Mouse (Mus musculus) heart, embryonic 10.5 days (tissue): ENCODE measurements around the gene Mttp. TPM values are rescaled to one million over a fixed set of nuclear protein-coding genes. Genes with fewer than 3 reads are reported as not detected.
A peak's percentile ranks its signal among the peaks of the same experiment; 100 is the strongest.

ENCODE experiments used
- DNase-seq: peaks from one replicate; pipeline ENCODE4 v3.0.0-alpha.2; 2017; ENCODE audit warnings: low spot score
- H3K27ac ChIP-seq: fragments of 300-500 bp; sonication (generic); 2 replicates; pipeline ENCODE4 v1.5.1; 2016; ENCODE audit warnings: mild to moderate bottlenecking
- H3K27me3 ChIP-seq: fragments of 300-500 bp; sonication (generic); 2 replicates; pipeline ENCODE4 v1.6.1; 2016; ENCODE audit warnings: mild to moderate bottlenecking; ENCODE audit not compliant: poor library complexity, insufficient read depth, severe bottlenecking
- H3K36me3 ChIP-seq: fragments of 300-500 bp; sonication (generic); 2 replicates; pipeline ENCODE4 v1.6.1; 2016; ENCODE audit warnings: mild to moderate bottlenecking, moderate library complexity
- H3K4me1 ChIP-seq: fragments of 300-500 bp; sonication (generic); 2 replicates; pipeline ENCODE4 v1.6.1; 2016; ENCODE audit warnings: mild to moderate bottlenecking
- H3K4me3 ChIP-seq: fragments of 300-500 bp; sonication (generic); 2 replicates; pipeline ENCODE4 v1.5.1; 2016; ENCODE audit warnings: mild to moderate bottlenecking, moderate library complexity
- H3K9me3 ChIP-seq: fragments of 300-500 bp; sonication (generic); 2 replicates; pipeline ENCODE4 v1.6.1; 2016; ENCODE audit warnings: mild to moderate bottlenecking, moderate library complexity
- WGBS: fragments of 180-500 bp; shearing (Covaris S2); methylation state at CpG from one replicate; pipeline ENCODE4 v1.1.7; 2016; 5-methylcytosine and 5-hydroxymethylcytosine counted together
- polyA plus RNA-seq: library from polyadenylated mRNA; unstranded; fragments of >200 nt; fragmentation: Nextera tagmentation; extraction: Ambion mirVana; gene quantifications from 2 replicates; pipeline ENCODE4 v1.2.1, GENCODE M21; 2016

Mttp gene
- polyA plus RNA-seq, 1 experiment from 2014 or later: 19.0 TPM

DNA sequence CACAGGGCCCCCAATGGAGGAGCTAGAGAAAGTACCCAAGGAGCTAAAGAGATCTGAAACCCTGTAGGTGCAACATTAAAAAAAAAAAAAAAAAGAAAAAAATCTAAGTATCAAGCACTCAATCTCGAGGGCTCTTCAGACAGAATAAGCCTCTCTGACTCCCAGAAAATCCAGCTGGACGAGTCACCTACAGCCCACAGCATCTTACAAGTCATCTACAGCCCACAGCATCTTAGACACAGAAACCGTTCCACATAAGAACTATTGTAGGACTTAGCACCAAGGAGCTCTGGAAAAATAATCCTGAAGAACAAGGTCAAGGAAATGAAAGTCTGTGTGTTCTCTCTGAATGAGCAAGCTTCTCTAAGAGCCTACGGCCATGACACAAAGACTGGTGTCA lies 42.8 kb downstream of the Mttp start:
- 84% methylated on average over 4 of the region's 4 CpGs for WGBS
- Histone ChIP-seq H3K36me3 (no peaks in the 10 kb centered on the region; the same call in 1 of the 2 replicates), H3K4me3 (no peak overlapping the region), H3K9me3 (no peaks in the 10 kb centered on the region), H3K27ac (no peak overlapping the region), H3K4me1 (peaks cover 15% of the 10 kb centered on the region; the same call in 1 of the 2 replicates), H3K27me3 (no peaks in the 10 kb centered on the region)
- no peak for DNase-seq

DNA sequence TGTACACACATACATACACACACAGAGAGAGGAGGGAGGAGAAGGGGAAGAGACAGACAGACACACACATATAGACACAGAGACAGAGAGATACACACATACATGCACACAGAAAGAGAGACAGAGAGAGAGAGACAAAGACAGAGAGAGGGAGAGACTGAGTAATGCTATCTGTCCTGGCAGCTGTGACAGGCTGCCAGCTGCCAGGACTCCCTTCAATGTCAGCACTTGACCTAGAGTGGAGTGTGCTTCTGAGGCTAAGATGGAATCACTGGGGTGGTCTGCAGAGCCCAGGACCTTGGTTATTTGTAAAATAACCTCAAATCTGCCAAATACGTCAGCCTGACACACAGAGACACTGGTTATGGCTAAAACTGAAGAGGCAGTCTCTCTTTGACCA lies 47.0 kb downstream of the Mttp start:
- H3K36me3 ChIP-seq: no peaks in the 10 kb centered on the region
- DNase-seq: no peak
- H3K4me1 ChIP-seq: peaks cover 22% of the 10 kb centered on the region; the same call in 1 of the 2 replicates
- WGBS: 67% methylated on average over 1 of the region's 1 CpGs
- no peaks in the 10 kb centered on the region for H3K27me3 ChIP-seq
- peak overlapping the region; percentile 32; the same call in 1 of the 2 replicates for H3K27ac ChIP-seq
- H3K9me3 ChIP-seq: no peaks in the 10 kb centered on the region
- H3K4me3 ChIP-seq: no peak overlapping the region

DNA sequence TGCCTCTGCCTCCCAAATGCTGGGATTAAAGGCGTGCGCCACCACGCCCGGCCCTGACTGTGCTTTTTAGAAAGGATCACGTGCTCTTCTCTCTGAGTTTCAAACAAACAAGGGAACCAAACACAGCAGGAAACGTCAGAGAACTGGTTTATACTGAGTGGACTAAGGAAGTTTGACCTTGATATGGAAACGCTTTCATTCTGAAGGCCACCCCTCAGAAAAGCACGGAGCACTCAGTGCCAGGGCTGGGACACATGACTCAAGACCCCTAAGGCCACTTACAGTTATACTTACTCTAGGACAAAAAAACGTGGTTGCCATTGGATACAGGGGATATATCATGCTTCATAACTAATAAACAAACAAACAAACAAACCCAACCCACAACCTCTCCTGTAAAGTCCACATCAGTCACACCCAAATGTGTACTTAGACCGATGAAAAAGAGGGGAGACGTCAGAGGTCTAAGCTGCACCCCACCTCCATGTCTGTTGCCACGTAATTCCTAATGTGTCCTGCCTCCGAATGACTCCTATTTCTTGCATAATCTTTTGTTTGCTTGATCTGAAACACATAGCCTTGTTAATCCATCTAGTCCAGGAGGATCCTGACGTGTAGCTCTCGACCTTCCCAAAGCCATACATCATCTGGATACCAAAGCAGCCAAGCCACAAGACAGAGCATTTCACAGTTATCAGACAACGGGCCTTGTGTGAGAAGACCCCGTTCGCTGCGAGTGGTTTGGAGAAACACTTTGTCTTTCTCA lies 48.3 kb downstream of the Mttp start:
- Histone ChIP-seq H3K4me3 (no peak overlapping the region), H3K27me3 (no peaks in the 10 kb centered on the region), H3K9me3 (no peaks in the 10 kb centered on the region), H3K27ac (peak overlapping the region; percentile 43; the same call in 1 of the 2 replicates), H3K4me1 (peaks cover 22% of the 10 kb centered on the region; the same call in 1 of the 2 replicates), H3K36me3 (no peaks in the 10 kb centered on the region)
- no peak for DNase-seq
- 85% methylated on average over 19 of the region's 19 CpGs for WGBS

DNA sequence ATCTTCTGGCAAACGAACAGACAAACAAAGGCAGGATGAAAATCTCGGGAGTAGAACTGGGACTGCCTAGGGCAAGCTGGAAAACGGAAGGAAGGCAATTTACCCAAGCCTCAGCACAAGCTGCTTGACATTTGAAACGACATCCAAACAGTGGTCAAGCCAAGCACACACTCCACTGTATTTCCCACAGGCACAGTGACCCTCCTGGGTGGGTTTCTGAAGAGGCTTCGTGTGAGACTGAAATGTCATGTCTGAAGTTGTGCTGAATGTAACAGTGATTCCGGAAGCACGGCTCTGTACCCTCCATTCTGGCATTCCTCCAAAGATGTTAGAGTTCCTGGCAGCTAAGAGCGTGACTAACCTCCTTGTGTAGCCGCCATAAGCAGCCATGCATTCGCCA lies 49.0 kb downstream of the Mttp start:
- no peak overlapping the region for H3K4me3 ChIP-seq
- no peak for DNase-seq
- H3K4me1 ChIP-seq: peaks cover 22% of the 10 kb centered on the region; the same call in 1 of the 2 replicates
- no peak overlapping the region for H3K27ac ChIP-seq
- 81% methylated on average over 10 of the region's 10 CpGs for WGBS
- no peaks in the 10 kb centered on the region for H3K36me3 ChIP-seq
- H3K9me3 ChIP-seq: no peaks in the 10 kb centered on the region
- H3K27me3 ChIP-seq: no peaks in the 10 kb centered on the region

DNA sequence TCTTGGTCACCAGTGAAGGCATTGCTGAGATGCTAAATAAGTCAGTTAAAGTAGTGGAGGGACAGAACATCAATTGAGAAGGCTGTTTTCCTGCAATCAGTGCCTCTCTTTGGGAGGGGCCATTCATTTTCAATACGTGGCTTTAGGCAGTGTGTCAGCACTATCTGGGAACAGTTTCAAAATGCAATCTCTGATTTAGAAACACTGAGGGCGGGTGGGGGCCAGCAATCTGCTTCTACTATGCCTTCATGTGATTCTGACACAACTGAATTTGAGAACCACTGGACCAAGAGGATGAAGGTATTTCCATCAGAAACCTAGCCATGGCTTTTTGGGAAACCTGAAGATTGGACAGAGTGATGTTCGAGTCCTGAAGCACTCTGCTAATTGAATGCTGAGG lies 49.5 kb downstream of the Mttp start:
- Histone ChIP-seq H3K4me3 (no peak overlapping the region), H3K27me3 (no peaks in the 10 kb centered on the region), H3K4me1 (peaks cover 22% of the 10 kb centered on the region; the same call in 1 of the 2 replicates), H3K27ac (no peak overlapping the region), H3K36me3 (no peaks in the 10 kb centered on the region), H3K9me3 (no peaks in the 10 kb centered on the region)
- WGBS: 69% methylated on average over 3 of the region's 3 CpGs
- no peak for DNase-seq

DNA sequence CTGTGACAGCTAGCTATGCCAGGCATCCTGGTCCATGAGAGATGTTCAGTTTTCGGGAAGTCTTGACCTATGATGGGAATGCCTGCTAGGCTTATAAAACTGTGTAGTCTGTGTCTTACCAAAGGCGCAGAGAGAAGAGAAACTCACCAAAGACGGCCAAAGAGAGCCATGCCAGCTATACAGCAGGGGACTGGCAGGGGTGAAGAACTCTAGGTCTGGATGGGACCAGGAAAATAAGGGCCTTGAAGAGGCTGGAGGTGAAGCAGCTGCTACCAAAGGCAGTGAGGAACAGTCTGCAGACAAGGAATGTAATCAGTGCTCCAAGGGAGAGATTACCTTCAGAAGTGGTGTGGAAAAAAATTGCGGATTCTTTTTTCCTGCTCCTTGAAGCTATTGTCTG lies 60.9 kb downstream of the Mttp start:
- H3K9me3 ChIP-seq: no peaks in the 10 kb centered on the region
- peaks cover 19% of the 10 kb centered on the region for H3K4me1 ChIP-seq
- 64% methylated on average over 4 of the region's 4 CpGs for WGBS
- no peaks in the 10 kb centered on the region for H3K36me3 ChIP-seq
- no peak overlapping the region for H3K4me3 ChIP-seq
- peak overlapping the region; percentile 53; the same call in 1 of the 2 replicates for H3K27ac ChIP-seq
- no peaks in the 10 kb centered on the region for H3K27me3 ChIP-seq
- no peak for DNase-seq

DNA sequence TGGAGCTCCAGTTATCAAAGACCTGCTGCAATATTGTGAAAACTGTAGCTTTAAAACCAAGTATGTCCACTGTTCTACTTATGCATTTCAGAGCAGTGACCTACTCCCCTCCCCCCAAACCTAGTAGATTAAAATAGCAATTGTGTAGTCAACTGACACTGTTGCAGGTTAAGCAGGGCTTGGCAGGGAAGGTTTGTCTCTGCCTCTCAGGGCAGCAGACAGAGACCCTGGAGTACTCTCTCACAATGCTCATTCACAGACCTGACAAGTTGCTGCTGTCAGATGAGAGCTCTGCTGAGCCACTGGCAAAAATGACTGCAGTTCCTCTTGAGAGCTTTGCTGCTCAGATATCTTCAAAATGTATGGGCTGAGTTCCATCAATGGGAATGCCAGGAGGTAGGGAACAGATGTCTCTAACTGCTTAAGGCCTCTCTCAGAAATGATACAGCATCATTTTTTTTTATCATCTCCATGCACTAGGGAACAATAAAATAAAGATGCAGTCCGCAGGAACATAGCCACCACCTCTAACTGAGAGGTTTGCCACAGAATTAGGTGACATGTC lies 61.6 kb downstream of the Mttp start:
- Histone ChIP-seq H3K36me3 (no peaks in the 10 kb centered on the region), H3K4me3 (no peak overlapping the region), H3K27me3 (no peaks in the 10 kb centered on the region), H3K9me3 (no peaks in the 10 kb centered on the region), H3K27ac (peak overlapping the region; percentile 47; the same call in 1 of the 2 replicates), H3K4me1 (peaks cover 19% of the 10 kb centered on the region)
- WGBS: 87% methylated on average over 1 of the region's 1 CpGs
- DNase-seq: no peak

DNA sequence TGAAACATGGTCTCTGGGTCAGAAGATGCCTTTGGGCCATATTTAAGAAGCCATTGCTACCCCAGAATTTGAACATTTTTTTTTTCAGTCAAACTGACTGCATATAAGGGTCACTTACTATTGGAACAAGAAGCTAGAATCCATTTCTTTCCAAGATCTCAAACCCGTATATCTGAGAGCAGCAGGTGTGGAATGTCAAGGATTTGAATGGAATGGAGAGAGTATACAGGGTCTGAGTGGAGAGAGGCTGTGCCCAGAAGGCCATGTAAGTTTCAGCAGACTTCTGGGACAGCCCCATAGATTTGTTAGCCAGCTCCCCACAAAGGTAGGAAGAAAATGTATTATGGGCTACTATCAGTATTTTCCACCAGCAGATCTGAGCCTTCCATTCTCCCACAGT lies 66.1 kb downstream of the Mttp start:
- H3K9me3 ChIP-seq: no peaks in the 10 kb centered on the region
- no peaks in the 10 kb centered on the region for H3K27me3 ChIP-seq
- H3K4me1 ChIP-seq: peaks cover 14% of the 10 kb centered on the region
- no peak overlapping the region for H3K4me3 ChIP-seq
- 42% methylated on average over 1 of the region's 1 CpGs for WGBS
- H3K36me3 ChIP-seq: no peaks in the 10 kb centered on the region
- DNase-seq: no peak
- no peak overlapping the region for H3K27ac ChIP-seq

DNA sequence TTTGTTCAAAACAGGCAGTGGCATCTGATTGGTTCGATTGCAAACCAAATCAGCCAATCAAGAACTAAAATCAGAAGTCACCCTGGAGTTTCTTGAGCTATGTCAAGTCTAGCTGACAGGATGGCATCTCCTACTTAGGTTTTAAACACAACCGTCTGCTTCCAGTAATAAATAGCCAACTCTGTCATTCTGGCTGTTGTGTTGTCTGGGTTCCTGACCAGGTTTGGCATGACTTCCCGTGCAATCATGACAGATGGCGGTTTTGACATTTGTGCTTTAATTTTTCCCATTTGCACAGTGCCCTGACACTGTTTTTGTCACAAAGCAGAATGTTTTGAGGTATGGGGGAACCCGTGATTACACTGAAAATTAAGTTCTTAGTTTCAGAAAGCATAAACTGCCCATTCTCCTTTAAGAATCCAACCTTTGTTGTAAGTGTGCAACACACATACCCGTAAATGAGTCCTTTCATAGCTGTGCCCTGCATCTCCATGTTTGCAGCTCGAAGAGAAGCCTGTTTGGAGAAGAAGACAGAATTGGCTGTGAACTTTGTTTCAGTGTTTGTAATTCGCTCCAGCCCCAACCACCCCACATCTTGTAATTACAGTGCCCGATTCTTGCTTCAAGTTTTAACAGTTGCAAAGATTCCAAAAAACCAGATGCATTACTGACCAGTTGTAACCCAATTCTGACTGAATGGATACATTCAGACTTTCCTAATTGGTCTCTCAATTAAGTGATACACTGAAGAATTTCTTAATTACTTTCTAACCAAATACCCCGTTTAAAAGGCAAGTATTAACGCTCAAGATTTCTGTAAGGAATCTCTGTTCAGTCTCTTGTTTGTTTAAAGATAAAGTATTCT lies 67.1 kb downstream of the Mttp start:
- DNase-seq: no peak
- H3K9me3 ChIP-seq: no peaks in the 10 kb centered on the region

DNA sequence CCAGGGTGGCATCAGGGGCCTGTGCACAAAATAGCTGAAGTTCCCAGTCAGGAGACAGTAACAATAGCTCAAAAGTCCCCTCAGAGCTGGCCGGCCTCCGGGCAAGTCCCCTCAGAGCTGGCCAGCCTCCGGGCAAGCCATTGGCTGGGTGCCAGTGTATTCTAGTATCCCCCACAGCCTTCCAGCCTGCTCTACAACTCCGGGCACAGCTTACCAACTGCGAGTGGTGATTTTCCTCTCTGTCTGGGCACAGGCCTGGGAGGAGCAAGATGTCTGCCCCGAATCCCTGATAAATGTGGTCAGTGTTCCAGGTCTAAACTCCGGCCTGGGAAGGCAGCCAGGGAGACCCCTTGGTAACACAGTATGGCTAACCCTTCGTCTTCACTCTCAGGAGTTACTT lies 69.6 kb downstream of the Mttp start:
- Histone ChIP-seq H3K27ac (peak overlapping the region; percentile 50; the same call in 1 of the 2 replicates), H3K27me3 (no peaks in the 10 kb centered on the region), H3K4me1 (peaks cover 26% of the 10 kb centered on the region), H3K9me3 (no peaks in the 10 kb centered on the region), H3K36me3 (no peaks in the 10 kb centered on the region), H3K4me3 (no peak overlapping the region)
- WGBS: 74% methylated on average over 8 of the region's 8 CpGs
- DNase-seq: no peak

More for the DNA sequence above, 67.1 kb downstream of the Mttp start:
- Histone ChIP-seq H3K27me3 (no peaks in the 10 kb centered on the region), H3K27ac (no peak overlapping the region), H3K4me1 (peaks cover 7% of the 10 kb centered on the region; the same call in 1 of the 2 replicates), H3K36me3 (no peaks in the 10 kb centered on the region), H3K4me3 (no peak overlapping the region)
- 82% methylated on average over 11 of the region's 11 CpGs for WGBS

DNA sequence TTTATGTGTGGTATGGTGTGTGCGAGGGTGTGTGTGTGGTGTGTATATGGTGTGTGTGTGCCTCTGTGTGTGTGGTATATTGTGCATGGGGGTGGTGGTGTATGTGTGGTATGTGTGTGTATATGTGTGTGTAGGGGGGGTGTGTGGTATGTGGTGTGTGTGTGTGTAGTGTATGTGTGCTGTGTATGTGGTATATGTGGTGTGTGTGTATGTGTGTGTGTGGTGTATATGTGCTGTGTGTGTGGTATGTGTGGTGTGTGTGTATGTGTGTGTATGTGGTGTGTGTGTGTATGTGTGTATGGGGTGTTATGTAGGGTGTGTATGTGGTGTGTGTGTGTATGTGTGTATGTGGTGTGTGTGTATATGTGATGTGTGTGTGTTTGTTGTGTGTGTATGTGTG lies 70.6 kb downstream of the Mttp start:
- Histone ChIP-seq H3K4me1 (peaks cover 36% of the 10 kb centered on the region), H3K36me3 (no peaks in the 10 kb centered on the region), H3K9me3 (no peaks in the 10 kb centered on the region), H3K27me3 (no peaks in the 10 kb centered on the region), H3K4me3 (no peak overlapping the region), H3K27ac (no peak overlapping the region)
- 91% methylated on average over 1 of the region's 1 CpGs for WGBS
- DNase-seq: no peak

DNA sequence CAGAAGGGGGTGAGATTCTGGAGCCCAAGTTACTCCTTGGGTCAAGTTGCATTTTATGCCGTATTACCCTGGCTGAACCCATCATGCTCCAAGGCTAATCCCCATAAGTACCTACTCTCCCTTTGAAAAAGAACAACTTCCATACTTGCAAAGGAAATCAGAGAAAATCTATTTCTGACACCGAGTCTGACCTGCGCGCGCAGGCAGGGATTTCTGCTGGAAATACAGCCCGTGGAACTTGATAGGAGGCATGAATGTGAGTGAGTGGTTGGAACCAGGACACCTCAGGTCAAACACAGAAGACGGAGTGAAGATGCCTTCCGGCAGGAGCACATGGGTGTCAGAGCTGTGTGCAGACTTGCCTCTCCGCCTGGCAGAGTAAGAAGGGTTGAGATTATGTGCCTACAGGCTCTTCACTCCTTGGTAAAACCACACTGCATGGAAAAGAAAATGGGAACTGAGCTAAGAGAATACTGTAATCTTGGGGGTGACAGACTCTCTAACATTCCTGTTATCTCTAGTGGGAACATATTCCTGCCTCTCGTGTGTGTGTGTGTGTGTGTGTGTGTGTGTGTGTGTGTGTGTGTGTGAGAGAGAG lies 73.2 kb downstream of the Mttp start:
- DNase-seq: no peak
- WGBS: 64% methylated on average over 10 of the region's 10 CpGs
- H3K27ac ChIP-seq: peak overlapping the region; percentile 84
- H3K36me3 ChIP-seq: no peaks in the 10 kb centered on the region; the same call in none of the 2 replicates
- no peaks in the 10 kb centered on the region for H3K9me3 ChIP-seq
- H3K4me1 ChIP-seq: peaks cover 60% of the 10 kb centered on the region
- no peaks in the 10 kb centered on the region for H3K27me3 ChIP-seq
- H3K4me3 ChIP-seq: peak overlapping the region; percentile 51
